Mouse (Mus musculus): Measurements from ENCODE around the gene Sez6l. TPM values are rescaled to one million over a fixed set of nuclear protein-coding genes. Genes with fewer than 3 reads are reported as not detected.
A peak's percentile ranks its signal among the peaks of the same experiment; 100 is the strongest.

Sez6l gene
- total RNA-seq, 2 experiments from 2014 or later, result 192 TPM

- DNase-seq (ENCODE audit: low spot score in 2 of 2), result no peak
These were observed 183.1 kb downstream of the Sez6l start for GRCm38 (mm10) chr5:112393741-112394414.

- DNase-seq (ENCODE audit: low spot score in 2 of 2), result no peak
These were observed 185.2 kb downstream of the Sez6l start for GRCm38 (mm10) chr5:112391676-112392323.

- no peak for DNase-seq (ENCODE audit: low spot score in 2 of 2)
These were observed 186.0 kb downstream of the Sez6l start for GRCm38 (mm10) chr5:112391002-112391401.

- no peak for DNase-seq (ENCODE audit: low spot score in 2 of 2)
These were observed 187.6 kb downstream of the Sez6l start for GRCm38 (mm10) chr5:112389352-112389751.

- DNase-seq (ENCODE audit: low spot score in 2 of 2), result no peak
These were observed 191.0 kb downstream of the Sez6l start for GRCm38 (mm10) chr5:112385973-112386372.

- DNase-seq (ENCODE audit: low spot score in 2 of 2), result no peak
These were observed 192.0 kb downstream of the Sez6l start for GRCm38 (mm10) chr5:112384805-112385472.

GRCm38 (mm10) chr5:112382641-112383330 is 194.2 kb downstream of the Sez6l start:
- peak; percentile 61 to 67 for DNase-seq (ENCODE audit: low spot score in 2 of 2)

- no peak for DNase-seq (ENCODE audit: low spot score in 2 of 2)
These were observed 194.9 kb downstream of the Sez6l start for GRCm38 (mm10) chr5:112382042-112382441.

GRCm38 (mm10) chr5:112381154-112381553 is 195.8 kb downstream of the Sez6l start:
- DNase-seq (ENCODE audit: low spot score in 2 of 2), result no peak

GRCm38 (mm10) chr5:112378716-112379115 is 198.3 kb downstream of the Sez6l start:
- DNase-seq (ENCODE audit: low spot score in 2 of 2), result no peak

GRCm38 (mm10) chr5:112377380-112377779 is 199.6 kb downstream of the Sez6l start:
- DNase-seq (ENCODE audit: low spot score in 2 of 2), result no peak

GRCm38 (mm10) chr5:112376111-112376510 is 200.9 kb downstream of the Sez6l start:
- DNase-seq (ENCODE audit: low spot score in 2 of 2), result no peak

GRCm38 (mm10) chr5:112371933-112372332 is 205.1 kb downstream of the Sez6l start:
- peak; percentile 67 to 75 for DNase-seq (ENCODE audit: low spot score in 2 of 2)

- no peak for DNase-seq (ENCODE audit: low spot score in 2 of 2)
These were observed 206.7 kb downstream of the Sez6l start for GRCm38 (mm10) chr5:112370236-112370813.

GRCm38 (mm10) chr5:112369326-112369725 is 207.7 kb downstream of the Sez6l start:
- no peak for DNase-seq (ENCODE audit: low spot score in 2 of 2)

Other genes with a start within 250 kb of the Sez6l start
- 10 to 100 TPM; 26.8 to 27.4 TPM for gene Srrd, start 234.1 kb downstream of the Sez6l start, total RNA-seq (2021)
- gene Hps4, start 234.1 kb downstream of the Sez6l start, total RNA-seq (2021), result 10 to 100 TPM; 25.2 to 30.6 TPM
- gene Gm6583, start 221.2 kb downstream of the Sez6l start, total RNA-seq (2021), result not detected
- gene Asphd2, start 182.3 kb downstream of the Sez6l start, total RNA-seq (2021), result 100 to 1,000 TPM; 150 to 151 TPM
- not detected for gene Gm6588, start 127.8 kb downstream of the Sez6l start, total RNA-seq (2021)

Measured in layer of hippocampus, postnatal 10 days (tissue).